Mouse (Mus musculus): ENCODE measurements around the gene Tcf20. TPM values are rescaled to one million over a fixed set of nuclear protein-coding genes. Genes with fewer than 3 reads are reported as not detected.

Gene Tcf20
- 87.9 and 103 TPM in 2 replicates for total RNA-seq (2021)
- long read RNA-seq, partial matches to known transcripts, result 3 of 7 reads
- long read RNA-seq, other reads (novel, unspliced or antisense), result 4 of 7 reads

- peak; percentile 99 for DNase-seq
Measured at GRCm38 (mm10) chr15:82987732-82988112, at the start of gene Tcf20. Gene Tcf20, minus strand, starts transcription at chr15:82987872.

GRCm38 (mm10) chr15:83036900-83037519, 49.3 kb upstream of the Tcf20 start:
- peak; percentile 77 for DNase-seq

- no peak for DNase-seq
Measured at GRCm38 (mm10) chr15:83036089-83036488, 48.4 kb upstream of the Tcf20 start.

DNA sequence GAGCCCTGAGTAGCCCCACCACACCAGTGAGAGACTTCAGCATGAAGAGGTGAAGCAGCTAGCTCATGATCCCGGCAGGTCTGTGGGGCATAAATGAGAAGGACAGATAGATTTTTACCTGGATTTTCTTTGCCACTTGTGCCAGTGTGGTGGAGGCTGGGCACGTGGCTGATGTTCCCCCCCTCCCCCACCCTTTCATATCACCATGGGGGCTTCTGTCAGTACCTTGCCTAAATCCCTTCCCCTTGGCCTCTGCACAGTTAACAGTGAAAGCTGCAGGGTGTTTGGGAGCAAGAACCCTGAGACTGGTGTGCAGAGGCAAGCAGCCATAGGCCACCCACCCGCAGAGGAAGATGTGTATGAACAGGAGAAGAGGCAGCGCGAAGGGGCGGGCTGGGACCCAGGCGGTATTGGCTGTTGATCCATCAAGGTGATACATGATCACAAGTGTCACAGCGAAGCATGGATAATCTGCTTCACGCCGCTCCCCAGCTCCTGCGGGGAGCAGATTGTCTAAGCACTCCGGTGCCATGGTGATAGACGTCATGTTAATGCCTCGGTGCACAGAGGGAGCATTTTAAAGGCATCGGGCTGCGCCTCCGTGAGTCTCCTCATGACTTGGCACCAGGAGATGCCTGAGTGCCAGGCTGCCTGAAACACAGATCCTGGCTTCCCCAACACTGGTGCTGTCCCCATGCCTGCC, 46.8 kb upstream of the Tcf20 start:
- DNase-seq, result no peak

DNA sequence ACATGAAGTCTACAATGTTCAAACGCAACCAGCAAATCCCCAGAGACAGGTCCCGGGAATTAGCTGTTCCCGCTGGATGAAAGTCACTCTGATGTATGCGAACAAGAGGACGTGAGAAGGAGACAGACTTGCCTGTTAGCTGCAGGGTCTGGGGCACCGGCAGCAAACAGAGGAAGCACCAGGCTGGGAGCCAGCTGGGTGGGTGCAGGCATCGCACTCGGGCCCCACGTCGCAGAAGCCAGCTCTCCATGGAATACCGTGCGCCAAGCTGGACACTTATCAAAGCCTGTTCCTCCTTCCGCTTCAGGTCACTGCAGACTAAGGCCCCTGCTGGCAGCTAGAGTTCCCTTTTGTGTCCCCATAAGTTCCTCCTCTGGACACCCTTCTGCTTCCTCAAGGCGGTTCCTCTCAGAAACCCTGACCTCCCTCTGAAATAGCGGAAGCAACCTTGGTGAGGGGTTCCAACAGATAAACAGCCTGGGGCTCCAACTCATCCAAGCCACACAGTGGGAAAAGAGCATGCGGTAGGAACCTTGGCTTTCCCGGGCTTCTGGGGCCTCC, 45.4 kb upstream of the Tcf20 start, which contains the start of gene Nfam1:
Nfam1 (minus strand) TSS at position 326 of the 561 bp plus-strand sequence.
- peak; percentile 26 for DNase-seq

- no peak for DNase-seq
Measured at GRCm38 (mm10) chr15:83030884-83031283, 43.2 kb upstream of the Tcf20 start.

DNA sequence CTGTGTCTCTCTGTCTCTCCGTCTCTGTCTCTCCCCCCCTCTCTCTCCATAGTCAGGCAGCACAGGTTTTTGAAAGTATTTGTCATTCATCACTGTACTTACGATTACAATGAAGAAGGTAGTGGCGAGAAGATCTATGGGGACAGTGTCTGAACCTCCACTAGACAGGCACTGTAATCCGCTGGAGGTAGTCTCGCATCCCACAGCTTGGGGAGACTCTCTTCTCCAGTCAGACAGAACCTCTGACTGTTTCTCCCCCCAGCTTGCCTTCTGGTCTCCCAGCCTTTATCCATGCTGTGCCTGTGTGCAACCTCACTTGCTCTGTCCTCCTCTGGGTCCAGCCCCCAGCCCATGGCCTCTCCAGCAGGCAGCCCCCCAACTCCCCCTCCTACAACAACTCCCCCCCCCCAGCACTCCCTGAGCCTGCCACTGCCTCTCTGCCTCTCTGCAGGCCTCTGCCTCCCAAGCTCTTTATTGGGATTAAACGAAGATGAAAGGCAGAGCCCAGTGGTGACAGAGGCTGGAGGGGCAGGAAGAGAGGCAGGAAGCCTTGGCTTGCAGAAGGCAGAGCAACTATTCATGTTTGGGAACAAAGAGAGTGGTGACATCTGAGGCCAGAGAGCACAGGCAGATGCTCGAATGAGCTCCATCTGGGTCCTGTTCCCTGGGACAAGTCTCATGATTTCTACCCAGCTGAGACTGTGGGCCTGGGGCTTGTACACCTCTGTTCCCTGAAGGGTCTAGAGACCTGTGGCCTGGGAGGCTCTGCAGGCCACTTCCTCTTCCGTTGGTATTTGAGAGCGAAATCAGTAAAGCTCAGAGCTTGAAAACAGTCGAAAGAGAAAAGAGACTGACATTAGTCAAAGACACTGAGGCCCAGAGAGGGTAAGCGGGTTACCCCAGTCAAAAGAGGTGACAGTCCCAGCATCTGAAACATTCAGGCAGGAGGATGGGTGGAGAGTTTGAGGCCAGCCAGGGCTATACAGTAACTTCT, 42.4 kb upstream of the Tcf20 start:
- no peak for DNase-seq

- no peak for DNase-seq
Measured at GRCm38 (mm10) chr15:83026129-83026528, 38.5 kb upstream of the Tcf20 start.

DNA sequence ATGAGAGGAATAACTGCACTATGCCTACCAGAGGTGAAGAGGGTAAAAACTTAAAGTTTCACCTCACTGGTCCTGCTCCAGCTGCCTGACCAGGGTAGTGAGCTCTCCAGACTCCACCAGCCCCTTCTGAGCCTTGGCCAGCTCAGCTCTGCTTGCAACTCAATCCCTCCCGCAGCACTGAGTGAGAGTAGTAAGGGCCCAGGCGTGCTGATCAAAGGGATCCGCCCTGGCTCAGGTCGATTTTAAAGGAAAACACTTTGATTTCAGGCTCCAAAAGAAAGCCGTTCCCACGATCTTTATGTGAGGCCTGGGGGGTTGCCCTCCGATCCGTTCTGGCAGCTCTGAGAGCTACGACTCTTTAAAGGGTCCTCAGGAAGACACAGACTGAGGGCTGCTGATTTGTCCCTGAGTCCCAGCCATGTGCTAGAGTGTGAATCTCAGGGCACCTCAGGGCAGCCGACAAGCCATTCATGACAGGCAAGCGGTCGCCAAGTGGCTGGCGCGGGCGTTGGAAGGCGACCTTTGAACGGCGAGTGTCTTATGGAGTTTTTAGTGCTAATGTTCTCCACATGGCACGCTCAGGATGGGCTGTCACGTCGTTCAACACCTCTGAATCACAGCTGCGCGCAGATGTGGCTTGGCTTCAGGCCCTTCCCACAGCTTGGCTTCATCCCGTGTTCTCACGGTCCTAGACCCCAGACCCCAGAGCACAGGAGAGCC, 37.5 kb upstream of the Tcf20 start:
- DNase-seq, result no peak

GRCm38 (mm10) chr15:83022947-83023346, 35.3 kb upstream of the Tcf20 start:
- DNase-seq, result no peak

GRCm38 (mm10) chr15:83010990-83011664, 23.5 kb upstream of the Tcf20 start:
- no peak for DNase-seq

- DNase-seq, result no peak
Measured at GRCm38 (mm10) chr15:83010423-83010822, 22.8 kb upstream of the Tcf20 start.

- DNase-seq, result no peak
Measured at GRCm38 (mm10) chr15:83009532-83009931, 21.9 kb upstream of the Tcf20 start.

- DNase-seq, result no peak
Measured at GRCm38 (mm10) chr15:83008761-83009423, 21.2 kb upstream of the Tcf20 start.

DNA sequence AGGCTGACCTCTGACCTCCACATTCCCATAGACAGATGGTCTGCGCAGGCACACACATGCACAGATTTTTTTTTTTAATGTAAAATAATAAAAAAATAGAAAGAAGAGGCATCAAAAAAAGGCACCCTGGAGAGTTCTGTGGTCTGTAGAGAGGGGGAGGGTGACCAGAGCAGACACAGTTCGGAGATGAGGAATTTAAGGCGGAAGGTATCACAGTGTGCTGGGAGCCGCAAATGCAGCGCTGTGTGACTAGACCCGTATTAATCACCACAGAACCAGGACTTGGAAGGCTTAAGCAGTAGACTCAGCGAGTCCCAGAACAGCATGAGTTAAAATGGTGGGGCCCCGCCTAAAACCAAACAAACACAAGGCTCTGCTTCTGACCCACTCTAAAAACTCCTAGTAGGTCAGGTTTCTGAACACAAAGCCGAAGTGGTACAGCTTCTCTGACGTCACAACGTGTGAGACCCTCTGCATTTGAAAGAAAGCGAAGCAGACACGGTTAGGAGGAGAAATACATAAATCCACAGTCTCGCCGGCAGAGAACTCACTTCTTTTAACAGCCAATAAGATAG, 19.8 kb upstream of the Tcf20 start:
- no peak for DNase-seq

- DNase-seq, result no peak
Measured at GRCm38 (mm10) chr15:83002665-83003548, 15.2 kb upstream of the Tcf20 start.

DNA sequence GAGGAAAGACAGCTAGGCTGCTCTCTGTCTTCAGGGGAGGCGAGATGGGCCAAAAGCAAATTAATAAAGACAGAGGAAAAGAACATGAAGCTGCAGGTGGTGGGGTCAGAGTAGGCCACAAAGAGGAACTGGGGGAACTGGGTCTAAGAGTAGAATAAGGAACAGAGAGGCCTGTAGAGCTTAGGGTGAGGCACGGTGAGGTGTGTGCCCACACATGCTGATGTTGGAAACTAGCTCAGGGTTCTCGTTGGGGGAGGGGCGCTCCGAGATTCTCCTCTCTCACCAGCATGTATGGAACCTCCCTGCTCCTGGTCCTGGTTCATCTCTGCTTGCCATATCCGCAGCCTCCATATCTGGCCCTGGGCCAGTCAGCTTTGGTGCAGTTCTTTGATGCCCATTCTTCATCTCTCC, 11.1 kb upstream of the Tcf20 start:
- DNase-seq, result no peak

GRCm38 (mm10) chr15:82996431-82996830, 8.8 kb upstream of the Tcf20 start:
- DNase-seq, result no peak

DNA sequence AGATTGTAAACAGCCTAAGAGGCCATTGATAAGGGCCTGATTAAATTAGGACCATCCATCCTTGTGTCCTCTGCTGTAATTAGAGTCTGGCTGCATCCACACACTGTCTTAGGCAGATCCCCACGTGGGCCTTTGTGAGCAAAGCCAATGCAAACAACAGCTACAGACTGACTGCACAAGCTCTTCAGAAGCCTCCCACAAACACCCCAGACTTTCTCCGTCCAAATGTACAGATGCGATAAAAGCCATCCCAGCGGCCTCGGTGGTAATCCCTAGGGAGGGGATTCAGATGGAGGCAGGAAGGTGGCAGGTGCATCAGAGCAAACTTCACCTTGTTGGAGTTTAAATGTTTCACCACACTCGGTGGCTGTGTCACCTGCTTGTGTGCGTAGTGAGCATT, 7.6 kb upstream of the Tcf20 start:
- DNase-seq, result no peak
